Mouse (Mus musculus) v-Abl transformed pro-B cells (cell line): ENCODE results near the gene Zdhhc18.

Experiments
- in situ Hi-C, 2 experiments: fragments of 400-800 bp; cut with MboI; formaldehyde crosslinking; loops; one replicate each; pipeline ENCODE4 v1.15.1; 2025; ENCODE audit not compliant: unreplicated experiment in 2 of 2

Zdhhc18 gene

DNA sequence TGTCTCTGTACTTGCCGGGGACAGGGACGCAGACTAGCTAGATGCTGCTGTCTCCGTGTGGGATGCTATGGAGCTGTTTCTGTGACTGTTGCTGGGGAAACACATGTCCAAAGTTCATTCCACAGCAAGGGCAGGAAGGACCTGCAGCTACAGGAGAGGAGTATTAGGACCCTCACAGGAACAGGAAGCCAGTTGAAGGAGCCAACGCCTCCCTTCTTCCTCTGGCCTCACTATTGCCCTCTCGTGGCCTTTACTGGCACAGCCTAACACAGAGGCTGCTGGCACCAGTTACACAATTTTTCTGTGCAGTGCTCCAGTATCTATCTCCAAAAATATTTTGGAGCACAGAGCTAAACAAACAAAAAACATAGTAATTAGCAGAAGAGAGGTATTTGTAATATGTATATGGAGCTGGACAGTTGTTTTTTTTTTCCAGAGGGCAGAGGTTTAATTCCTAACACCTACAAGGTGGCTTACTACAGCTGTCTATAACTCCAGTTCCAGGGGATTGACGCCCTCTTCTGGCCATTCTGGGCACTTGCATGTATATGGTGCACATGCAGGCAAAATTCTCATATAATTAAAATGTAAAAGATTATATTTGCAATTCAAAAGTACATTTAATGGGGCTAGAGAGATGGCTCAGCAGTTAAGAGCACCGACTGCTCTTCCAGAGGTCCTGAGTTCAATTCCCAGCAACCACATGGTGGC is at the start of gene Zdhhc18:
TSS of gene Zdhhc18 (minus strand) at position 166 of the 711 bp plus-strand sequence.
- in situ Hi-C loops, result loop anchor here in 1 of 2 experiments (5.0 kb wide), 1 partner anchor 43 kb away; no protein-coding TSS in a partner anchor

- in situ Hi-C loops, result no loop called here
Observed at GRCm38 (mm10) chr4:133695363-133695762, 45.4 kb upstream of the Zdhhc18 start.

GRCm38 (mm10) chr4:133690252-133690651 is 40.3 kb upstream of the Zdhhc18 start:
- in situ Hi-C loops, result no loop called here

DNA sequence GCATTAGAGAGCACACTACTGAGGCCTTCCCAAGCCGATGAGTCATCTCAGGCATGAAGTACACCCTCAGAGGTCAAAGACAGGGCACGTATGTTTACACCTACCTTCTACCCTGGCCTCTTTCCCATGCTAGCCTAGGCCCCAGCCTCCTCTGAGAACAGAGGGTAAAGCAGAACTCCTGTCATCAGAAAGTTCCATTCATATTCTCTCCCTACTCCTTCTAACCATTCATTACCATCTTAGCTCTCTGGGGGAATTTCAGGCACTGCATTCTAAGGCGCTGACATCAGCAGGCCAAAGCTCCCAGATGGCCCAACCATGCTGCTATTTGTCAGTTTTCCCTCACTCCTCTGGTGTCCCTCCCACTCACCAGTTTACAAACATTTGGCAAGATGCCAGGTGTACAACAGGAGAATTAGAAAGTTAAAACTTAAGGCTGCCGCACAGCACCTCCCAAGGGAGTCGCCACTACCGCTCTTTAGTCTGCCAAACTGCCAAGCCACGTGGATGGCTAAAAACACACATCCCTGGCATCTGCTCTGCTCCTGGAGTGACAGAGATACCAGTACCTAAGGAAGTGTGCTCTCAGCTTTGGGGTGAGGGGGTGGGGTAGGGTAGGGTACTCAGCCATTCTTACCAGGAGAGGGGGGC is 38.6 kb upstream of the Zdhhc18 start:
- in situ Hi-C loops, result no loop called here

- in situ Hi-C loops, result no loop called here
Observed at GRCm38 (mm10) chr4:133687126-133687525, 37.2 kb upstream of the Zdhhc18 start.

- in situ Hi-C loops, result no loop called here
Observed at GRCm38 (mm10) chr4:133686512-133686911, 36.6 kb upstream of the Zdhhc18 start.

DNA sequence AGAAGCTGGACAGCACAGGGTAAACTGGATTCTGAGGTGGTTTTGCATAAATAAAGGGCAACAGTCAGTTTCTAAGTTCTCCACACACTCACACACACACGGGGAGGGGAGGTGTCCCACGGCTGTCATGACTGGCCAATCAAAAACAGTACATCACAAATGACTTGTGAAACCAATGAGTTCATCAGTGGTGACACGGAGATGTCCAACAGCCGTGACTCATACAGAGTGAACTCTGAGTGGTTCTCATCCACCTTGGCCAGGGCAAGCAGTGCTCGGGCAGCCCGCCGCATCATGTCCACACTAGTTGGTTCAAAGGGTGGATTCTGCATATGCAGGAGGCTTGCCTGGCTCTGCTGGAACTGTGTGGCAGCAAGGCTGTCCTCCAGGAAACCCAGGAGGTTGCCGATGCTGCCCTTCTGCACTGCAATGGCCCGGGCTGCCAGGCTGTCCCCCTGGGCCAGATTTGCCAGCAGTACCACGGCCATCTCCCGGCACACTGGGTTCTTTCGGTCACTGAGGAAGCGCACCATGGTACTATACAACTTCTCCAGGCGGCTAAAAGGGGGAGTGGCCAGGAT is 30.3 kb upstream of the Zdhhc18 start:
- in situ Hi-C loops, result no loop called here

- in situ Hi-C loops, result loop anchor here in 1 of 2 experiments (5.0 kb wide), 1 partner anchor 33 kb away; no protein-coding TSS in a partner anchor
Observed at GRCm38 (mm10) chr4:133679629-133680028, 29.7 kb upstream of the Zdhhc18 start.

DNA sequence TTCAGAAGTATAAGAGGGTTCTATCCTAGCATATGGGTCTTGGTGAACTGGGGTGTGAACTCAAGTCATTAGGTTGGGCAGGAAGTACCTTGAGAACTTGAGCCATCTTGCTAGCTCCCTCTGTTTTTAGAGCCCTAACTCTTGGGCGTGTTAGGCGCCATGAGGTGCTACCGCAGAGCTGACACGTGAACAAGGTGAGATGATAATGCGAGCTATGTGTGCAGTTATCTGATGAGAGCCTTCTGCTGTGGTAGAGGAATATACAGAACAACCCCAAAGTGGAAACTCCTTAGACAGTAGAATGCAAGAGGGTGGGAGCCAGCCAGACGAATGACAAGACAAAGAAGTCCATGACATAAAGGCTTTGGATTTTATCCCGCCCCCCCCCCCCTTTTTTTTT is 27.3 kb upstream of the Zdhhc18 start:
- in situ Hi-C loops, result loop anchor here in 1 of 2 experiments (5.0 kb wide), 1 partner anchor 35 kb away; no protein-coding TSS in a partner anchor

GRCm38 (mm10) chr4:133676189-133676588 is 26.2 kb upstream of the Zdhhc18 start:
- in situ Hi-C loops, result loop anchor here in 1 of 2 experiments (5.0 kb wide), 1 partner anchor 36 kb away; no protein-coding TSS in a partner anchor

DNA sequence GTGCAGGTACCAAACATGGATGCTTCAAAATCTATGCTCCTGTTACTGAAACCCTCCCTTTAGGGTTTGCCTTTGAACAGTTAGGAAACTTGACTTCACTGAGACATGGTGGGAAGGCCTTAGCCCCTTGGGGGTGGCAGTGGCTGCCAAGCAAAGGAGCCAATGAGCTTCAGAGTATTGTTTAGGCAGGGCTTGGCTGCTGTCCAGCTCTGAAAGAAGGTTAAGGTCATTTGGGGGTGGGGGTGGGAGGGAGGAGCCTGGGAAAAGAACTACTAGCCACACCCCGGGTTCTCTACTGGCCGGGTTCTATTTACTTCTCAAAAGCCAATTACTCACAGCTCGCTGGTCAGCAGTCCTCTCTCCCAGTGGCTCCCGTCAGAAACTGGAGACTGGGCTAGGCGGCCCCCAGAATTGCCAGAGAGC is 25.7 kb upstream of the Zdhhc18 start:
- in situ Hi-C loops, result loop anchor here in 1 of 2 experiments (5.0 kb wide), 1 partner anchor 37 kb away; no protein-coding TSS in a partner anchor

DNA sequence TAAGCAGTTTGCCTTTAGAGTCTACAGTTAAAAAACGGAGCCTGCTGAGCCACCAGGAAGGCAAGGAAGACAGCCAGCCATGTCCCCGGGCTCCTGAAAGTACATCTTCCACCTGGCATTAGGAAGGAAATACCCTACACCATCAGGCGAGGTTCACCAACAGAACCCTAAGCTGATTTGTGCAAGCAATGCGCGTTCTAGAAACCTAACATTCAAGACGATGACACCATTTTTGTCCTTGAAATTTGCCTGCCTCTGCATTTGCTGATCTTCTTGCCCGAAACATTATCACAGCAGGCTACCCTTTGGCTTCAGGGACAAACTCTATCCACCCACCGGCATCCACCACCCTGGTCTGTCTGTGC is 24.4 kb upstream of the Zdhhc18 start:
- in situ Hi-C loops, result loop anchor here (5.0 kb wide), 2 partner anchors 83 to 143 kb away; partner anchors contain the start of gene Arid1a (in 2 of the 2)

GRCm38 (mm10) chr4:133673666-133674330 is 23.8 kb upstream of the Zdhhc18 start:
- in situ Hi-C loops, result loop anchor here (5.0 kb wide), 2 partner anchors 84 to 144 kb away; partner anchors contain the start of gene Arid1a (in 2 of the 2)

GRCm38 (mm10) chr4:133672845-133673647 is 23.1 kb upstream of the Zdhhc18 start:
- in situ Hi-C loops, result loop anchor here (5.0 kb wide), 2 partner anchors 84 to 144 kb away; partner anchors contain the start of gene Arid1a (in 2 of the 2)

- in situ Hi-C loops, result loop anchor here (5.0 kb wide), 2 partner anchors 85 to 145 kb away; partner anchors contain the start of gene Arid1a (in 2 of the 2)
Observed at GRCm38 (mm10) chr4:133671881-133672844, 22.2 kb upstream of the Zdhhc18 start, which contains the start of gene Pigv. Gene Pigv, minus strand, starts transcription at chr4:133672647.

DNA sequence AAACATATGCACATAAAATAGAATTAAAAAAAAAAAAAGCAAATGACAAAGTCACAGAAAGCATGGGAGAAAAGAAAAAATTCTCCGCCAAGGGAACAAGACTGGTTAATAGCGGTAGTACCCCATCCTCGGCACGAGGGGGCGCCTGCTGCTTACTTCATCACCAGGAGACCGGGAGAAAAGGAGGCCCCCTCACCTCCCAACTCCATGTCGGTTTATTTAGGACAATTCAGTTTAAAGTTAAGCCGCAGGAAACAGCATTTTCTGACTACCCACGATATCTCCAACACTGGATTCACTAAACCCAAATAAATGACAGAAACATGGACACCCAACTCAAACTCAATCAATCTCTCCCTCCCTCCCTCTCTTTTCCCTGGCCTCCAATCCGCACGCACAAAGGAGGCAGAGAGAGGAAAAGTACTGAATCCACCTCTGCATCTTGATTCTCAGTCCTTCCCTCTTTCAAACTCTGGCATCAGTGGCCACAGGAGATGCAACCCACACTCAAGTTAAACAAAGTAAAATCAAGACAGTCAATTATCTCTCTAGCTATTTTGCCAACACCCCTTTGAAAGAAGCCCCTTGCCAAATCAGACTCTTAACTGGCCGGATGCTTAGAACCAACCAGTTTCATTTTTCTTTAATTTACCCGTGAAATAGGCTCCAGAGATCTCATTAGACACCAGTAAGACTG is 21.4 kb upstream of the Zdhhc18 start:
- in situ Hi-C loops, result loop anchor here (5.0 kb wide), 2 partner anchors 86 to 146 kb away; partner anchors contain the start of gene Arid1a (in 2 of the 2)

- in situ Hi-C loops, result loop anchor here (5.0 kb wide), 2 partner anchors 88 to 148 kb away; partner anchors contain the start of gene Arid1a (in 2 of the 2)
Observed at GRCm38 (mm10) chr4:133669652-133670210, 19.8 kb upstream of the Zdhhc18 start.
